Mouse (Mus musculus) lung, postnatal 0 days (tissue): ENCODE measurements around the gene Atpaf1.

ENCODE experiments used
- CTCF ChIP-seq: IDR thresholded peaks from 2 replicates; pipeline ENCODE4 v1.5.1; 2016; ENCODE audit warnings: antibody characterized with exemption, mild to moderate bottlenecking
- EP300 ChIP-seq: IDR thresholded peaks from 2 replicates; pipeline ENCODE4 v1.6.1; 2016; ENCODE audit warnings: antibody characterized with exemption, mild to moderate bottlenecking, control low read depth

GRCm38 (mm10) chr4:115795360-115795759, 10.7 kb downstream of the Atpaf1 start:
- TF ChIP-seq CTCF (no peak), EP300 (no peak)
